Mouse (Mus musculus) embryonic fibroblast, embryonic 13.5 days (primary cell): ENCODE data around the gene Pip5k1a.

Source experiments
- CTCF ChIP-seq: IDR thresholded peaks from 2 replicates; pipeline ENCODE4 v1.5.1; 2011; ENCODE audit warnings: mild to moderate bottlenecking, control low read depth, low read length, moderate library complexity, borderline replicate concordance; ENCODE audit not compliant: insufficient read depth
- POLR2A ChIP-seq: IDR thresholded peaks from 2 replicates; pipeline ENCODE4 v1.6.1; 2011; ENCODE audit warnings: low read depth, mild to moderate bottlenecking, control low read depth, low read length, moderate library complexity

DNA sequence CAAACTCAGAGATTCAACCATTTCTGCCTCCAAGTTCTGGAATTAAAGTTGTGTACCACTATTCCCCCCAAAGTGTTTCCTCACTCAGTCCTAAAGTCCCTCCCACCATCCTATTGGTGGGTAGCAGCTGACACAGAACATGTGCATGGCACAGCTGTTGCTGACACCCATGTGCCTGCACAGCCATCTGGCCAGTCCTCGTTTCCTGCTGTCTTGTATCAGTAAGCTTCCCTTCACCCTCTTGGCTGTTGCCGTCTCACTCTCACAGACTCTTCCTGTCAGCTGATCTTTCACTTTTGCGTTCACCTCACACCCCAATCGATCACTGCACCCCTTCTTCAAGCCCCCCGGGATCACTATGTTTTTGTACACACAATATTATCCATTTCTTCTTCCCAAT lies 79.0 kb downstream of the Pip5k1a start:
- no peak for TF ChIP-seq POLR2A
- no peak for TF ChIP-seq CTCF
